Mouse (Mus musculus) CH12.LX (cell line): ENCODE results near the gene Lect2. TPM values are rescaled to one million over a fixed set of nuclear protein-coding genes. Genes with fewer than 3 reads are reported as not detected.

Source experiments
- DNase-seq: peaks from one replicate; pipeline ENCODE4 v3.0.0-alpha.2; 2013; ENCODE audit errors: extremely low read depth
- H3K27ac ChIP-seq: 2 replicates; pipeline ENCODE4 v1.5.1; 2012; ENCODE audit warnings: low read depth, mild to moderate bottlenecking, control low read depth, moderate library complexity; ENCODE audit not compliant: insufficient read depth
- H3K27me3 ChIP-seq: replicated peaks from 2 replicates; pipeline ENCODE3; 2012; ENCODE audit warnings: inconsistent platforms
- H3K36me3 ChIP-seq, 2 experiments: replicated peaks in 1 of 2; 2 replicates each; pipeline versions ENCODE3 to v1.6.1; 2012; ENCODE audit warnings: inconsistent platforms in 1 of 2, low read length in 1 of 2, mild to moderate bottlenecking in 1 of 2, mixed read lengths in 1 of 2, moderate library complexity in 1 of 2; ENCODE audit not compliant: control insufficient read depth in 1 of 2, insufficient read depth in 1 of 2
- H3K4me1 ChIP-seq, 2 experiments: 2 replicates each; pipeline ENCODE4 v1.6.1; 2012; ENCODE audit warnings: inconsistent platforms in 1 of 2, moderate library complexity in 1 of 2; ENCODE audit not compliant: insufficient read depth in 2 of 2, control insufficient read depth in 1 of 2
- H3K4me2 ChIP-seq: 2 replicates; pipeline ENCODE4 v1.6.1; 2012; ENCODE audit warnings: low read depth, mild to moderate bottlenecking, control low read depth; ENCODE audit not compliant: poor library complexity, insufficient read depth, severe bottlenecking
- H3K4me3 ChIP-seq, 3 experiments: fragments of 150-350 bp in 1 of 3; sonication (generic) in 1 of 3; replicated peaks in 1 of 3; 2 replicates each; pipeline versions ENCODE3 to v1.5.1; 2011 to 2012; ENCODE audit warnings: low read depth in 2 of 3, low read length in 2 of 3, mild to moderate bottlenecking in 2 of 3, moderate library complexity in 2 of 3, control low read depth in 1 of 3, improper control_type of control experiment in 1 of 3, inconsistent platforms in 1 of 3, mixed read lengths in 1 of 3; ENCODE audit not compliant: poor library complexity in 1 of 3
- H3K79me2 ChIP-seq: replicated peaks from 2 replicates; pipeline ENCODE4 v1.6.1; 2012; ENCODE audit warnings: mild to moderate bottlenecking, moderate library complexity; ENCODE audit not compliant: control insufficient read depth, poor library complexity, insufficient read depth, severe bottlenecking; ENCODE audit errors: extremely low read depth
- H3K9ac ChIP-seq: 2 replicates; pipeline ENCODE4 v1.6.1; 2012; ENCODE audit warnings: low read depth, mild to moderate bottlenecking, control low read depth, moderate library complexity; ENCODE audit not compliant: insufficient read depth
- H3K9me3 ChIP-seq: replicated peaks from 2 replicates; pipeline ENCODE3; 2012; ENCODE audit warnings: low read length, inconsistent platforms, mixed read lengths
- BHLHE40 ChIP-seq: IDR thresholded peaks from 2 replicates; pipeline ENCODE4 v1.6.1; 2011; ENCODE audit warnings: mild to moderate bottlenecking, low read depth, low read length, improper control_type of control experiment
- CTCF ChIP-seq, 2 experiments: IDR thresholded peaks in 1 of 2; conservative IDR thresholded peaks in 1 of 2; 2 replicates each; pipeline ENCODE4 v1.5.1; 2011 to 2012; ENCODE audit warnings: low read depth in 2 of 2, low read length in 2 of 2, improper control_type of control experiment in 1 of 2, inconsistent platforms in 1 of 2, mild to moderate bottlenecking in 1 of 2, moderate library complexity in 1 of 2
- E2F4 ChIP-seq: IDR thresholded peaks from 2 replicates; pipeline ENCODE4 v1.6.1; 2011; ENCODE audit warnings: low read depth, low read length, improper control_type of control experiment; ENCODE audit not compliant: insufficient replicate concordance
- EP300 ChIP-seq: IDR thresholded peaks from 2 replicates; pipeline ENCODE4 v1.6.1; 2011; ENCODE audit warnings: low read length, improper control_type of control experiment
- HCFC1 ChIP-seq: IDR thresholded peaks from 2 replicates; pipeline ENCODE4 v1.6.1; 2012; ENCODE audit warnings: low read depth, mild to moderate bottlenecking, inconsistent platforms, low read length, improper control_type of control experiment
- JUN ChIP-seq: IDR thresholded peaks from 2 replicates; pipeline ENCODE4 v1.6.1; 2011; ENCODE audit warnings: low read depth, mild to moderate bottlenecking, low read length, improper control_type of control experiment, moderate library complexity; ENCODE audit not compliant: insufficient read depth
- MAX ChIP-seq: IDR thresholded peaks from 2 replicates; pipeline ENCODE4 v1.6.1; 2011; ENCODE audit warnings: low read length, improper control_type of control experiment
- MAZ ChIP-seq: IDR thresholded peaks from 2 replicates; pipeline ENCODE4 v1.6.1; 2012; ENCODE audit warnings: low read depth, mild to moderate bottlenecking, inconsistent platforms, low read length, improper control_type of control experiment, moderate library complexity
- NRF1 ChIP-seq: IDR thresholded peaks from 2 replicates; pipeline ENCODE4 v1.6.1; 2014; ENCODE audit warnings: low read depth, mild to moderate bottlenecking, inconsistent platforms, low read length, improper control_type of control experiment, moderate library complexity
- POLR2A ChIP-seq: IDR thresholded peaks from 2 replicates; pipeline ENCODE4 v1.6.1; 2011; ENCODE audit warnings: low read depth, mild to moderate bottlenecking, improper control_type of control experiment, low read length
- RAD21 ChIP-seq: IDR thresholded peaks from 2 replicates; pipeline ENCODE4 v1.6.1; 2011; ENCODE audit warnings: low read depth, mild to moderate bottlenecking, low read length, improper control_type of control experiment, moderate library complexity
- SMC3 ChIP-seq: IDR thresholded peaks from 2 replicates; pipeline ENCODE4 v1.6.1; 2011; ENCODE audit warnings: low read depth, low read length, improper control_type of control experiment
- TBP ChIP-seq: conservative IDR thresholded peaks from 2 replicates; pipeline ENCODE4 v1.6.1; 2011; ENCODE audit warnings: low read depth, low read length, improper control_type of control experiment
- TCF12 ChIP-seq: IDR thresholded peaks from 2 replicates; pipeline ENCODE4 v1.6.1; 2014; ENCODE audit warnings: low read depth, mild to moderate bottlenecking, inconsistent platforms, low read length, improper control_type of control experiment
- UBTF ChIP-seq: IDR thresholded peaks from 2 replicates; pipeline ENCODE4 v1.6.1; 2012; ENCODE audit warnings: low read depth, mild to moderate bottlenecking, inconsistent platforms, low read length, improper control_type of control experiment, moderate library complexity
- ZC3H11A ChIP-seq: IDR thresholded peaks from 2 replicates; pipeline ENCODE4 v1.6.1; 2012; ENCODE audit warnings: low read depth, mild to moderate bottlenecking, inconsistent platforms, low read length, improper control_type of control experiment
- dilution Hi-C: fragments of 300-500 bp; cut with MboI; formaldehyde crosslinking; loops from 2 replicates; pipeline ENCODE4 v1.14.3; 2020; ENCODE audit warnings: low sequenced_read_pairs; ENCODE audit not compliant: extremely low pct_unique_long_range_greater_than_20kb, extremely low pct_ligation_motif_present
- in situ Hi-C: fragments of 300-500 bp; cut with MboI; formaldehyde crosslinking; loops from 3 replicates; pipeline ENCODE4 v1.14.3; 2019; ENCODE audit warnings: low sequenced_read_pairs, low pct_ligation_motif_present, low pct_unique_long_range_greater_than_20kb, mixed read lengths
- polyA plus RNA-seq: library from polyadenylated mRNA; unstranded; fragments of >175 nt; gene quantifications from 2 replicates; pipeline ENCODE4 v1.2.1, GENCODE M21; 2012; ENCODE audit warnings: low read depth; ENCODE audit not compliant: insufficient read length
- total RNA-seq, 2 experiments: library from RNA; depleted of rRNA; stranded (reverse); fragments of 300-350 nt in 1 of 2; fragments of >200 nt in 1 of 2; gene quantifications; 2 replicates each; pipeline ENCODE4 v1.2.3; 2012 to 2014

The Lect2 gene
- total and polyA plus RNA-seq, 3 experiments = not detected

DNA sequence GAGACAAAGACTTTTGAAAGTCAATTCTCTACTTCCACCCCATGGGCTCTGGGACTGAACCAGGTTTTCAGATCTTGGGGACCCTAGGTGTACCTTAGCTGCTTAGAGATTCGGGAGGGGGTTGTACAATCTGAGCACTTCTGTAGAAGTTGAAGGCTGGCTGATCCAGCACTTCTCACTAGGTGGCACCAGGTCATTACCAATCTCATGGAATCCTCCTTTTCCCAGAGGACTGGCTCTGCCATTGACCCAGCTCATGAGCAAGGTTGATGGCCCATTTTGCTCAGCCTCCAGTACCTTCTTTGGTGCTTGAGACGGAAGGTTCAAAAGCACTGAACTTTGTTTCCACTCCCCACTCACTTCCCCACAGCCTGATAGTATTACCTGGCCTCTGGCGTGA, 48.2 kb downstream of the Lect2 start:
- in situ Hi-C loops = no loop called here
- TF ChIP-seq TCF12 (no peak), TBP (0 out of 2 replicates have a peak, but pooled peaks have one; percentile 37), SMC3 (0 out of 2 replicates have a peak, but pooled peaks have one; percentile 4), CTCF (conservative IDR thresholded peaks at IDR 0.05 in 1 of 2, IDR thresholded peaks at IDR 0.05 in 1 of 2; ENCODE audit: low read depth in 2 of 2, low read length in 2 of 2) (peak in 1 of 2 experiments; percentile 29; a peak in 2 of 4 replicates), RAD21 (peak; percentile 26), NRF1 (no peak), ZC3H11A (no peak)
- H3K4me2 ChIP-seq = no peak overlapping the region

DNA sequence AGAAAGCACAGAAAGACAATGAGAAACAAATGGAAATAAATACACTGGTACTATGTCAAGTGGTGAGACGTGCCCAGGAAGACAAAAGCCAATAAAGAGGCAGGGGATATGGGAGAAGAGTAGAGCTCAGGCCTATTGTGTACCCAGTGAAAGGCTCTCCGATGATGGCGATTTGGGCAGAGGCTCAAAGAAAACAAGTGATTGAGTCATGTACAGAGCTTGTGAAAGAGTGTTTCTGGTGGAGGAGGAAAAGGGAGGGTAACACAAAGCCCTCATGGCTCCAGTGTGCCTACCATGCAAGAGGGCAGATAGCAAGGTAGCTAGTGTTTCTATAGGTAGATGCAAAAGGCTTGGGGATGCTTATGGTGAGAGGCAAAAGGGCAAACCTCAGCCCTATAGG, 53.9 kb downstream of the Lect2 start:
- in situ Hi-C loops = no loop called here
- Histone ChIP-seq H3K4me1 (no peaks in the 10 kb centered on the region), H3K36me3 (no peaks in the 10 kb centered on the region), H3K9ac (no peak overlapping the region), H3K79me2 (no peaks in the 10 kb centered on the region), H3K27me3 (peaks cover 32% of the 10 kb centered on the region), H3K27ac (no peak overlapping the region), H3K4me3 (no peak overlapping the region), H3K9me3 (peaks cover 10% of the 10 kb centered on the region), H3K4me2 (no peak overlapping the region)
- dilution Hi-C loops = no loop called here
- no peak for DNase-seq
- TF ChIP-seq JUN (no peak), HCFC1 (no peak), POLR2A (no peak), ZC3H11A (no peak), BHLHE40 (no peak), E2F4 (no peak), UBTF (no peak), EP300 (no peak), MAZ (no peak), MAX (no peak), NRF1 (no peak), SMC3 (no peak)

More for the DNA sequence above, 48.2 kb downstream of the Lect2 start:
- Histone ChIP-seq H3K4me3 (no peak overlapping the region), H3K9ac (no peak overlapping the region), H3K79me2 (no peaks in the 10 kb centered on the region), H3K9me3 (peaks cover 2% of the 10 kb centered on the region), H3K27ac (no peak overlapping the region), H3K27me3 (peaks cover 57% of the 10 kb centered on the region), H3K4me1 (no peaks in the 10 kb centered on the region), H3K36me3 (no peaks in the 10 kb centered on the region)
- dilution Hi-C loops = no loop called here
- DNase-seq = no peak

Other genes starting within 250 kb of the Lect2 start
- not detected in 2 replicates for gene Gm3045, start 121.9 kb downstream of the Lect2 start, total RNA-seq (2012; rRNA removed)
- not detected in 2 replicates for gene Gm3045, start 121.9 kb downstream of the Lect2 start, total RNA-seq (2014; rRNA removed)
- gene Gm3045, start 121.9 kb downstream of the Lect2 start, polyA plus RNA-seq = not detected in 2 replicates
- not detected in 2 replicates for gene Slc25a48, start 110.1 kb downstream of the Lect2 start, total RNA-seq (2012; rRNA removed)
- not detected in 2 replicates for gene Slc25a48, start 110.1 kb downstream of the Lect2 start, total RNA-seq (2014; rRNA removed)
- gene Slc25a48, start 110.1 kb downstream of the Lect2 start, polyA plus RNA-seq = not detected in 2 replicates
- not detected in 2 replicates for gene Il9, start 66.3 kb downstream of the Lect2 start, total RNA-seq (2012; rRNA removed)
- gene Il9, start 66.3 kb downstream of the Lect2 start, total RNA-seq (2014; rRNA removed) = not detected in 2 replicates
- gene Il9, start 66.3 kb downstream of the Lect2 start, polyA plus RNA-seq = not detected in 2 replicates
- gene Fbxl21, start 26.0 kb downstream of the Lect2 start, total RNA-seq (2012; rRNA removed) = not detected in 2 replicates
- gene Fbxl21, start 26.0 kb downstream of the Lect2 start, total RNA-seq (2014; rRNA removed) = not detected in 2 replicates
- not detected in 2 replicates for gene Fbxl21, start 26.0 kb downstream of the Lect2 start, polyA plus RNA-seq
- gene Tgfbi, start 61.0 kb upstream of the Lect2 start, total RNA-seq (2012; rRNA removed) = not detected in 2 replicates
- gene Tgfbi, start 61.0 kb upstream of the Lect2 start, total RNA-seq (2014; rRNA removed) = not detected in 2 replicates
- gene Tgfbi, start 61.0 kb upstream of the Lect2 start, polyA plus RNA-seq = not detected in 2 replicates
- 3.9 and 4.3 TPM in 2 replicates for gene Smad5, start 154.5 kb upstream of the Lect2 start, total RNA-seq (2012; rRNA removed)
- gene Smad5, start 154.5 kb upstream of the Lect2 start, total RNA-seq (2014; rRNA removed) = 4.4 and 6.1 TPM in 2 replicates
- 7.4 and 8.3 TPM in 2 replicates for gene Smad5, start 154.5 kb upstream of the Lect2 start, polyA plus RNA-seq
- gene Gm45623, start 205.3 kb upstream of the Lect2 start, total RNA-seq (2012; rRNA removed) = not detected in 2 replicates
- not detected in 2 replicates for gene Gm45623, start 205.3 kb upstream of the Lect2 start, total RNA-seq (2014; rRNA removed)
- not detected in 2 replicates for gene Gm45623, start 205.3 kb upstream of the Lect2 start, polyA plus RNA-seq